Mouse (Mus musculus) lung, embryonic 14.5 days (tissue): ENCODE results near the gene Mkrn2. TPM values are rescaled to one million over a fixed set of nuclear protein-coding genes. Genes with fewer than 3 reads are reported as not detected.

Experiments
- ATAC-seq: fragments of 200-750 bp; cut with Nextera tagmentation; 2 replicates; pipeline ENCODE4 v1.8.0; 2017; ENCODE audit warnings: mild to moderate bottlenecking, moderate TSS enrichment, moderate library complexity; ENCODE audit not compliant: insufficient read depth
- DNase-seq: peaks from one replicate; pipeline ENCODE4 v3.0.0-alpha.2; 2015
- H3K27ac ChIP-seq: fragments of 300-500 bp; sonication (generic); 2 replicates; pipeline ENCODE4 v1.5.1; 2014; ENCODE audit warnings: low read depth, mild to moderate bottlenecking, moderate library complexity
- H3K27me3 ChIP-seq: fragments of 300-500 bp; sonication (generic); 2 replicates; pipeline ENCODE4 v1.6.1; 2014; ENCODE audit warnings: low read length, control low read depth; ENCODE audit not compliant: insufficient read depth
- H3K36me3 ChIP-seq: fragments of 300-500 bp; sonication (generic); 2 replicates; pipeline ENCODE4 v1.6.1; 2014; ENCODE audit warnings: control low read depth; ENCODE audit not compliant: insufficient read depth
- H3K4me1 ChIP-seq: fragments of 300-500 bp; sonication (generic); 2 replicates; pipeline ENCODE4 v1.6.1; 2014; ENCODE audit warnings: antibody characterized with exemption, control low read depth; ENCODE audit not compliant: insufficient read depth
- H3K4me2 ChIP-seq: fragments of 300-500 bp; sonication (generic); 2 replicates; pipeline ENCODE4 v1.6.1; 2014; ENCODE audit warnings: mild to moderate bottlenecking
- H3K4me3 ChIP-seq: fragments of 300-500 bp; sonication (generic); 2 replicates; pipeline ENCODE4 v1.5.1; 2014; ENCODE audit warnings: low read depth, low read length
- H3K9ac ChIP-seq: fragments of 300-500 bp; sonication (generic); 2 replicates; pipeline ENCODE4 v1.6.1; 2014
- H3K9me3 ChIP-seq: fragments of 300-500 bp; sonication (generic); 2 replicates; pipeline ENCODE4 v1.6.1; 2016; ENCODE audit warnings: low read depth, low read length, control low read depth
- CTCF ChIP-seq: IDR thresholded peaks from 2 replicates; pipeline ENCODE4 v1.5.1; 2016; ENCODE audit warnings: antibody characterized with exemption, low read depth
- WGBS: fragments of 180-500 bp; shearing (Covaris S2); extraction: QIAGEN DNeasy Blood & Tissue Kit; methylation state at CpG from one replicate; pipeline ENCODE4 v1.1.7; 2014; 5-methylcytosine and 5-hydroxymethylcytosine counted together
- polyA plus RNA-seq: library from polyadenylated mRNA; unstranded; fragments of >200 nt; fragmentation: Nextera tagmentation; extraction: Ambion mirVana; gene quantifications from 2 replicates; pipeline ENCODE4 v1.2.1, GENCODE M21; 2014

Gene Mkrn2
- polyA plus RNA-seq, result 25.8 and 29.6 TPM in 2 replicates

DNA sequence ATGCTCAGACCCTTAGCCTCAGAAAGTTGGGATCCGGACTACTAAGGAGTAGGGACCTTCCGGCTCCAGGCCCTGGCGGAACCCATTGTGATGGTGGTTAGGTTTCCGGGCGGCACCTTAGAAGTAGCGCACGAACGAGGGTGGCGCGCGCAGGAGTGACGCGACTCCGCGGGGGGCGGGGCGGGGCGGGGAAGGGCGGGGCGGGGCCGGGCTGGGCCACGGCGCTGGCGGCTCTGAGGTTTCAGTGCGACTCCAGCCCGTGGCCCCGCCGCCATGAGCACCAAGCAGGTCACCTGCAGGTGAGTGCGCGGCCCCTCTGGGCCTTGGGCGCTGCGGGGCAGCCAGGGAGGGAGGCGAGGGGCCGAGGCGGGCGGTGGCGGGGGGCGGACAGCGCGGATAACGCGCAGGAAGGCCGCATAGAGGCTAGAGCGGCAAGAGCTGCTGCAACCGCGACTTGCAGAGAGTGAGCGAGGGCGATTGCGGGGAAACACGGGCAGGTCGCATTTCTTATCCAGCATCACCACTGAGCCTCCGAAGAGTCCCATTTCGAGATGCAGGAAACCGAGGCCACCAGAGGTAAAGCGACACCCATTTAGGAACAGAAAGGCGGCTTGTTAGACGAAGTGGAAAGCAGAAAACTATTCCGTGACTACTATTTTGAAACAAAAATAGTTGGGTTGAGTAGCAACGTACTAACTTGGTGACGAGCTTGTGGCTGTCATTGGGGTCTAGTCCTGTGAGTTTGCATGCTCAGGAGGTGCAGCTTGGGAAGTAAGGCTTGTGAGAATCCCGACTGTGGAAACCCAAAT, at the start of gene Mkrn2:
Gene Mkrn2, plus strand, starts transcription at position 188 of the 809 bp plus-strand sequence.
- H3K27ac ChIP-seq, result peak within 1 kb of the TSS; percentile 69
- H3K9ac ChIP-seq, result peak within 1 kb of the TSS; percentile 85
- H3K4me3 ChIP-seq, result peak within 1 kb of the TSS; percentile 78
- TF ChIP-seq CTCF, result no peak
- 0 out of 2 replicates have a peak, but pooled peaks cover 6% of the 10 kb centered on the region for H3K36me3 ChIP-seq
- DNase-seq (peak; percentile 93), ATAC-seq (peak; percentile 95)
- H3K4me1 ChIP-seq, result 0 out of 2 replicates have a peak, but pooled peaks cover 2% of the 10 kb centered on the region
- peak within 1 kb of the TSS; percentile 82 for H3K4me2 ChIP-seq
- under 1% methylated on average over 61 of the region's 61 CpGs for WGBS
- no peaks in the 10 kb centered on the region for H3K27me3 ChIP-seq
- H3K9me3 ChIP-seq, result no peaks in the 10 kb centered on the region

DNA sequence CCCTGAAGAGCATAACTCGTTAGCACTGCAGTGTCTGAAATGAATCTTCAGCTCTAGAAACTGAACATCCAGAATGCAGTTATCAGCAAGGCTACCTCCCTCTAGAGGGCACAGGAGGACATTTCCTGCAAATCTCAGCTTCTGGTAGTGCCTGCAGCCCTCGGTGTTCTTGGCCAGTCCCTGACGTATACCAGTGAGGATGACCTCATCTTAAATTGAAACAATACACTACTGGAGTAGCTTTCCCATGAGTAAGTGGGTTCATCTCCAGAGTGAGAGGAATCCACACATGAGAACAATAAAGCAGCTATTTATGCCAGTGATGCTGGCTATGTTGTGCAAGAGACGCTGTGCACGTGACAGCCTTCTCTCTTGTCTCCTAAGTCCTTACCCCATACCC, 46.2 kb upstream of the Mkrn2 start:
- Histone ChIP-seq H3K36me3 (peaks cover 33% of the 10 kb centered on the region), H3K9ac (no peak overlapping the region), H3K9me3 (no peaks in the 10 kb centered on the region), H3K27ac (no peak overlapping the region), H3K27me3 (no peaks in the 10 kb centered on the region), H3K4me3 (no peak overlapping the region), H3K4me2 (no peak overlapping the region), H3K4me1 (0 out of 2 replicates have a peak, but pooled peaks cover 4% of the 10 kb centered on the region)
- no peak for DNase-seq
- WGBS, result 72% methylated on average over 5 of the region's 5 CpGs
- no peak for ATAC-seq
- TF ChIP-seq CTCF, result peak; percentile 31; the same call in 1 of the 2 replicates

DNA sequence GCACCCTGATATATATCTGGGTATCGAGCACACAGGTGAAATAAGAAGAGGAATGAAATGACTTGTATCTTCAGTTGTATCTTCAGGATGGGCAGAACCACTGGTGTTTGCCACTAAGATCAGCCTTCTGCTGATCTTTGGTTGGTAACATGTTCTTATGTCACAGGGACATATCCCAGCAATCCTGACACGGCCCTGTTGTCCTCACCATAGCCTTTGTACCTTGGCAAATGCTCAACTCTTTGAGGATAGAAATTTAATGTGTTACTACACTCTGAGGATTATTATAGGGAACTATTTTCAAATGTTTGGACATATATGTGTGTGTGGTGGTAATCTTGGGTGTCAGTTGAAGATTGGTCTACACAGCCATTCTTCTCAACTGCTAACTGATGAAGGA, 43.5 kb upstream of the Mkrn2 start:
- H3K27ac ChIP-seq, result no peak overlapping the region
- no peak overlapping the region for H3K9ac ChIP-seq
- no peak for TF ChIP-seq CTCF
- WGBS, result 97% methylated on average over 2 of the region's 2 CpGs
- H3K9me3 ChIP-seq, result no peaks in the 10 kb centered on the region
- no peak overlapping the region for H3K4me2 ChIP-seq
- no peaks in the 10 kb centered on the region for H3K27me3 ChIP-seq
- ATAC-seq, result no peak
- 0 out of 2 replicates have a peak, but pooled peaks cover 4% of the 10 kb centered on the region for H3K4me1 ChIP-seq
- no peak for DNase-seq
- H3K4me3 ChIP-seq, result no peak overlapping the region
- peaks cover 45% of the 10 kb centered on the region for H3K36me3 ChIP-seq

DNA sequence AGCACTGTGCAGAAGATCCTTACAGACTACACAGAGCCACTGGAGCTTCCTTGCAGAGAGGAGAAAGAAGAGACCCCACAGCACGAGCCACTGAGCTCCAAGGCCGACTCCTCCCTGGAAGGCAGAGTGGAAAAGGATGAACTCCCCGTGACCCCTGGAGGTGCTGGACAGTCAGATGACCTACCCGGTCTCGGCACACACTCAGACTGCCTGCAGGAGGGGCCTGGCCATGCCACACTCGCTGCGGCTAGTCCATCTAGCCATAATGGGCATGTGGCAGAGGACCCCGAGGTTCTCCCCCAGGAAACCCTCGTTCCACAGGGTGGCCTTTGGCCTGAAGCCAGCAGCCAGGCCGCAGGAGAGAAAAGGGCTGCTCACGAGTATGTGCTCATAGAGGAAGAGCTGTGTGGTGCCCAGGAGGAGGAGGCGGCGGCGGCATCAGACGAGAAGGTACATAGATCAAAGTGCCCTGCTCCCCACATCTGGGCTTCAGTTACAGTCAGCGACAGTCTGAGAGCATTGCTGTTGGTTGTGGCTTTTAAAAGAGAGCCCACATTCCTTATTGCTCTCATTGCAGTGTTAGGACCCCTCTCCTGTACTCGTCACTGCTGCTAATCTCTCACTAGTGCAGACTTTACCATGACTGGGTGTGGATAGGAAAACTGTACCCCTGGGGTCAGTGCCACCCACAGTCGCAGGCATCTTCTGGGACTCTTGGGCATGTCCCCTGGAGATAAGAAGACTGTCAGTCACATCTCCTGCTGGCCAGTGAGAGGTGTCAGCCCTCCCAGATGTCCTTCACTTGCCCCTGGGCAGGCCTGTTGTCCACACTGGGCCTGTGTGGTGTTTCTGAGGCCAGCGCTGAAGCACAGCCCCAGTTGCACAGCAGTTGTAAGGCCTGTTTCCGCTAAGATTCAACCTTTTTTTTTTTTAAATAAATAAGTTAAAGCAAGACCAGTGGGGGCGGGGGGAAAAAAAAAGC, 41.8 kb upstream of the Mkrn2 start:
- Histone ChIP-seq H3K9me3 (no peaks in the 10 kb centered on the region), H3K4me1 (0 out of 2 replicates have a peak, but pooled peaks cover 4% of the 10 kb centered on the region), H3K27me3 (no peaks in the 10 kb centered on the region), H3K36me3 (peaks cover 36% of the 10 kb centered on the region), H3K9ac (no peak overlapping the region), H3K4me3 (no peak overlapping the region), H3K27ac (no peak overlapping the region), H3K4me2 (no peak overlapping the region)
- DNase-seq (peak; percentile 66), ATAC-seq (peak; percentile 52; the same call in 1 of the 2 replicates)
- no peak for TF ChIP-seq CTCF
- WGBS, result 34% methylated on average over 21 of the region's 21 CpGs

DNA sequence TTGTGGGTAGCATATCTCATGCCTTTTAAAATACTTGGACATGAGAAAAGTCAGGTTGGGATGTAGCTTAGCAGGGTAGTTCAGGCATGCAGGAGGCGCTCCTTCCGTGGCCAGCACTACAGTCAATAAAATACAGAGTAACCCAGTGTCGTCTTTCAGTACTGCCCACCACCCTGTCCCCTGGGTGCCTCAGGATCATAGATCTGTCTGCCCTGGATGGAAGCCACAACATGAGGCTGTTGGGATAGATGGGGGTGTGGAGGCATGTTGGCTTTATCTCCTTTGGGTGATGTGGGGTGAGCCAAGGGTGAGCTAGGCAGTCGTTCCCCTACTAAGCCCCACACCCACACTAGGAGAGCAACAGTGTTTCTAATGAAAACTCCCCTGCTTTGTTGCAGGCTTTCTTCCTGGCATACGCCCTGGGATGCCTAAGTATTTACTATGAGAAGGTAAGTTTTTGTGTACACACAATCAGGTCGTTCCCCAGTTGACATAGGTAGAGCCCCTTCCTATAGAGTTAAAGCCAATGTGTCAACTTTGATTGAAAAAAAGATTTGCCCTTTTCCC, 36.1 kb upstream of the Mkrn2 start:
- H3K4me2 ChIP-seq, result no peak overlapping the region
- peaks cover 55% of the 10 kb centered on the region; the same call in 1 of the 2 replicates for H3K36me3 ChIP-seq
- 81% methylated on average over 6 of the region's 6 CpGs for WGBS
- no peak overlapping the region for H3K4me3 ChIP-seq
- H3K9me3 ChIP-seq, result no peaks in the 10 kb centered on the region
- no peak for TF ChIP-seq CTCF
- no peak overlapping the region for H3K9ac ChIP-seq
- no peaks in the 10 kb centered on the region for H3K27me3 ChIP-seq
- ATAC-seq (no peak), DNase-seq (no peak)
- no peaks in the 10 kb centered on the region for H3K4me1 ChIP-seq
- H3K27ac ChIP-seq, result no peak overlapping the region

DNA sequence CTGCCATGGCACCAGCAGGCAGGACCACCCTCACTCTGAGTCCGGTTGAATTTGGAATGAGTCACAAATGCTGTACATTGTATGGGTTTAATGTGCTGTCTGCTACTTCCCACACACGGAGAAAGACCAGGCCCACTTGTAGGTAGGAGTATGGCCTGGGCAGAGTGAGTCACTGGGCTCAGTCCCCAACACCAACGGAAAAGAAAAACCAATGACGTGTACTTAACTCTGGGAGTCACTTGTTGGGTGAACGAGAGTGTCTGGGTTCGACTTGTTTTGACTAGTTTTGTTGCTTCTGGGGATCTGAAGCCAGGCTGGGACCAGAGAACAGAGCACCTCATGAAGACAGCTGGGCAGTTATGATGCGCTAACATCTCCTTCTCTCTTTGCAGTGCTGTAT, 27.5 kb upstream of the Mkrn2 start:
- Histone ChIP-seq H3K36me3 (peaks cover 72% of the 10 kb centered on the region), H3K4me3 (no peak overlapping the region), H3K4me1 (no peaks in the 10 kb centered on the region), H3K9ac (no peak overlapping the region), H3K27me3 (no peaks in the 10 kb centered on the region), H3K27ac (no peak overlapping the region), H3K4me2 (no peak overlapping the region), H3K9me3 (no peaks in the 10 kb centered on the region)
- TF ChIP-seq CTCF, result no peak
- ATAC-seq (no peak), DNase-seq (no peak)
- 91% methylated on average over 7 of the region's 7 CpGs for WGBS
